Mouse (Mus musculus) ovary, postnatal 36 days (tissue): ENCODE data around the gene Trip13.

Experiments
- DNase-seq: peaks from one replicate; pipeline ENCODE4 v3.0.0; 2022; ENCODE audit warnings: low spot score, mixed read lengths

The Trip13 gene

GRCm38 (mm10) chr13:73886601-73887000, 51.0 kb downstream of the Trip13 start:
- no peak for DNase-seq

- peak; percentile 15 for DNase-seq
Measured at GRCm38 (mm10) chr13:73886066-73886465, 51.5 kb downstream of the Trip13 start.

DNA sequence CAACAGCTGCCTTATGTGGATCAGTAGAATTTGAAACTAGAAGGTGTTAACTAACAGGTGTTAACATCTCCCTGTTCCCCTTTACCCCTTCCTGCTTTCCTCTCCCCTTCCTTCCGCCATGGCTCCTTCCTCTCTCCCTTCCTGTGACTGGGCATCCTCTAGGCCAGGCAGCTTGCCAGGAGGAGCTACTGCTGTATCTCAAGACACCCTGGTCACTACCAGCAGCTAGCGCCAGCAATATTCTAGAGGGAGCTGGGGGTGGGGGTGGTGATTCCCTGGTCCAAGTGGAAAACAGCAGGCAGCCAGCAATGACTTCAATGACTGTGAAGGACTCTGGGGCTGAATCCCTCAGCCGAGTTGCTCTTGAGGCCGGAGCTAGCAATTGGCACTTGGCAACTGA, 51.9 kb downstream of the Trip13 start:
- DNase-seq: peak; percentile 25

GRCm38 (mm10) chr13:73881347-73881746, 56.2 kb downstream of the Trip13 start:
- DNase-seq: no peak

GRCm38 (mm10) chr13:73879824-73880223, 57.8 kb downstream of the Trip13 start:
- DNase-seq: peak; percentile 46

DNA sequence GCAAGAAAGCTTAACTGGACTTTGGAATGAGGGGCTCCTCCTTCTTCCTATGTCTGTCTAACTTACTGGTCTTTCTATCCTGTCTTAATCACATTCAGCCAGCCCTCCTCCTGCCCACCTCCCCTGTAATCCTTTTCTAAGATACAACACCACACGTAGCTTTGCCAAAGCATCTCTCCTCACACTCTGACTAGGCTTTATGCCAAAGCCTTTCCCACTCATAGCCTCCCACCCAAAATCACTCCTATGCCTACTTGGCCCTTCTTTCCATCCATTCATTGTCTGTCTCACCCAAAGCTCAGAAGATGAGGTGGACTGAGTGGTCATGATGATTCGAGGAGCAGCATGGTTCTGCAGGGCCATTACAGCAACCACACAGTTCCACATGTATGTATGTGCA, 65.4 kb downstream of the Trip13 start:
- DNase-seq: no peak
